Mouse (Mus musculus): ENCODE results near the gene Lpgat1.
A peak's percentile ranks its signal among the peaks of the same experiment; 100 is the strongest.

Lpgat1 gene

DNA sequence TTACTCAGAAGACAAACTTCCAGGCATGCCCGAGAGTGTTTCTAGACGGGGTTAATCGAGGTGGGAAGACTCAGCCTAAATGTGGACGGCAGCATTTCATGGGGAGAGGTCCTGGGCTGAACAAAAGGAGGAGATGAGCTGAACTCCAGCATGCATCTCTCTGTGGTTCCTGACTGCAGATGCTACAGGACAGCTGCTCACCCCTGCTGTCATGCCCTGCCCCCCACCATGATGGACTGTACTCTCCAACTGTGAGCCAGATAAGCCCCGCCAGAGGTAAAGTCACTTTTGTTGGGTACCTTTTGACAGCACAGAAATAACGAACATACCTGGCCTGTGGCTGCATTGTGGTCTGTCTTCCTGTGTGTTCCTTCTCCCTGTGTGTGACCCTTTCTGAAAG is 88.2 kb downstream of the Lpgat1 start:
- no peak for DNase-seq (ENCODE audit: low spot score in 2 of 2)

DNA sequence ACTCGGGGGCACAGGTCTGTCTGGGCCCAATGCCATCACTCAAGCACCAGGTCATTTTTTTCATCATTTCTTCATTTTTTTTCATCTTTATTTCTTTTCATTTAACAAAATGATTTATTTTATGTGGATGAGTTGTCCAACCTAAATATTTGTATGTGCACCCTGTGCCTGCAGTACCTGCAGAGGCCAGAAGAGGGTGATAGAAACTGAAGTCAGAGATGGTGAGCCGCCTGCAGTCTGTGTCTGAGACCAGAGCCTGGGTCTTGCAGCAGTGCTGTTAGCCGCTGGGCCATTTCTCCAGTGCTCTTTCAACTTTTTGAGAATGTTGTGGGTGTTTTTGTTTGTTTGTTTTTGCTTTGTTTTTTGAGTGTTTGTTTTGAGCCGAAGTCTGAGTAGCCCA is 89.1 kb downstream of the Lpgat1 start:
- DNase-seq (ENCODE audit: low spot score in 2 of 2) = no peak

- no peak for DNase-seq (ENCODE audit: low spot score in 2 of 2)
Measured at GRCm38 (mm10) chr1:191807979-191808378, 90.3 kb downstream of the Lpgat1 start.

DNA sequence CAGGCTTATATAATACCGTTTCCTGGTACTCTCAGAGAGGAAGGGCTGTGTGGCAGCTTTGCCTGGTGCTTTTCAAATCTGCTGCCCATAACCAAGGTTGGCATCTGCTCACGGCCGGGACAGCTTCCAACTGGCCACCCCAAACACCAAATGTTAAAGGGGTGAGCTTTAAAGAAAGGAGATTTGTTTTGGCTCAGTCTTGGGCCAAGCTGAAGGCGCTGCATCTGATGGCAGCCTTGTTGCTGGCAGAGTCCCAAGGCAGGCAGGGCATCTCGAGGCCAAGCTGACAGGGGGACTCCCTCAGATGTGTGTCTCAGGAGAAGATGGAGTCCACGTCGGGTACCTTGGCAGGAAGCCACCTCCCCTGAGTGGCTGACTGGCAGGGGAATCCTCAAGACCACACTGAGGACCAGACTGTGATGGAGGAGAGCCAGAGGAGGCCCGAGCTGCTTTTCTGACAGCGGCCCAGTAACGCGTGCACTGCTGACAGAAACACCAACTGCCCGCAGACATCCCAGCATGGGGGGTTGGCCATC is 91.1 kb downstream of the Lpgat1 start:
- DNase-seq (ENCODE audit: low spot score in 2 of 2) = peak; percentile 87 to 89

- DNase-seq (ENCODE audit: low spot score in 2 of 2) = no peak
Measured at GRCm38 (mm10) chr1:191811774-191812173, 94.1 kb downstream of the Lpgat1 start.

DNA sequence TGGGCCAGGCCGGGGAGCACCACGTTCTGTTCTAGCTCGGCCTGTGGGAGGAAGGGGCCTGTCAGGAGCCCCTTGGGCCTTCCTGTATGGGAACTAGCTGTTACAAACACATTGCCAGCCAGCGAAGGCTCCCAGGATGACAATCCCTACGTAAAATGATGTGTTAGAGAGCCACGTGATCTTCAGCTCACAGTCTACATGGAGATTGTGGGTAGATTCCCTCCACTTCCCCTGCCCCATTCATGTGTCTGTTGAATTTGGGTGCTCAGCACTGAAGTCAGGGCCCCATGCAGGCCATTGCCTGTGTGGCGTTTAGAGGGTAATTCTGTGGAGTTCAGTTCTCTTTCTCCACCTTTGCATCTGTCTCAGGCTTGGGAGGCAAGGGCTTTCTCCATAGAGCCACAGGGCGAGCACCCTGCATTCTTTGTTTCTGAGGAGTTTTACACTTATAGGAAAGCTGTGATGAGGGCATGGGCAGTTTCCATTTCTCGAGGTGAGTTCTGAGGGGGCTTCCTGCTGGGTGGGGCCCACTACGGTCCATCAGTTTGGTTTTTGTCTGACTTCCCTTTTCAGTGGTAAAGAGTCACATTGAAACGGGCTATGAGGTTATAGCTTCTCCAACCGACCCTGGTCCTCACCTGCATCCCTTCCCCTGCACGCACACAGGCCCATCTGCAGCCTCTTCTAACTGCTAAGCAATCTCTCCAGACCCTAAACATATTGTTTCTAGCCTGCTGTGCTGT is 95.5 kb downstream of the Lpgat1 start:
- DNase-seq (ENCODE audit: low spot score in 2 of 2) = no peak

DNA sequence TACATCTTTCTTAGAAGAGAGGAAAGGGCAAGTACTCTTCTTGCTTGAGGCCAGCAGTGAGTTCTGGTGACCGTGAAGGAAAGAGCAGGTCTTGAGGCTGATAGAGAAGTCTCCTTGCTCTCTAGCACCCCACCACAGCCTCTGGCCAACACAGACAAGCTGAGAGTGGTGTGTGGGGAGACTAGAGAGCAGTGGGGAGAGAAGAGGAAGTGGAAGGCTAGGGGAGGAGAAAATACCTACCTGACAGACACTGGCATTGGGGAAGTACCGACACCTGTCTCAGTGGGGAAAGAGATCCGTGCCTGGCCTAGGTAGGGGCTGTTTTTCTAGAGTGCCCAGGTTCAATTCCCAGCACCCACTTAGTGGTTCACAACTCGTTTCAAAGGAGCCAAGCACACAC is 96.6 kb downstream of the Lpgat1 start:
- DNase-seq (ENCODE audit: low spot score in 2 of 2) = no peak

GRCm38 (mm10) chr1:191814935-191815334 is 97.3 kb downstream of the Lpgat1 start:
- no peak for DNase-seq (ENCODE audit: low spot score in 2 of 2)

GRCm38 (mm10) chr1:191816596-191816995 is 99.0 kb downstream of the Lpgat1 start:
- no peak for DNase-seq (ENCODE audit: low spot score in 2 of 2)

DNA sequence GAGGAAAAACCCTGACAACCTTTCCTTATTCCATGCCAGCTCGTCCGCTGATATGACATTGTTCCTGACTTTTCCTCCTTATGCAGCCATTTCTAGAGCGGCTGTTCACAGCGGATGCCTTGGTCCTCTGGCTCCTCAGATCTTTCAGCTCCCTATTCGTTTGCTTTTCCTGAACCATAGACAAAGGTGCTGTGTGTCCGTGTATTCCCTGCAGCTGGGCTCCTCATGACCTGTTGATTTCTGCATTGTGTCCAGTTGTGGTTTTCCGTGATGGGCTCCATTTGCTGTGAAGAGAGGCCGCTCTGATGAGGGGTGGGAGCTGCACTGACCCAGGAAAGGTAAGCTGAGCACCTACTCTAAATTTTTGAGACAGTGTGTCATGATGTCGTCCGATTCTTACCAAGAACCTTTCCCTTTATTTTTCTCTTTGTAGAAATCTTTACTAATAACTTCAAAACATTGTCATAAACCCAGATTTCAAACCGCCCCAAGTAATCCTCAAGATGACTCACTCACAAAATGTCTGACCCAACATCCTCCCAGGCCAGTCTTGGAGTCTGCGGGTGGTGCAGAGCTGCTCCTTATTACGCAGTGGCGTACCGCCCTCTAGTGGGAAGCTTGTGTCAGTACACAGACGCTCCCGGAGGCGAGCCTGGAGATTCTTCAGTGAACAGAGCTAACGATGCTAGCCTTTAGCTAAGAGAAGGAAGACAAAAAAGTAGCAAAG is 99.9 kb downstream of the Lpgat1 start:
- DNase-seq (ENCODE audit: low spot score in 2 of 2) = peak; percentile 90 to 92

DNA sequence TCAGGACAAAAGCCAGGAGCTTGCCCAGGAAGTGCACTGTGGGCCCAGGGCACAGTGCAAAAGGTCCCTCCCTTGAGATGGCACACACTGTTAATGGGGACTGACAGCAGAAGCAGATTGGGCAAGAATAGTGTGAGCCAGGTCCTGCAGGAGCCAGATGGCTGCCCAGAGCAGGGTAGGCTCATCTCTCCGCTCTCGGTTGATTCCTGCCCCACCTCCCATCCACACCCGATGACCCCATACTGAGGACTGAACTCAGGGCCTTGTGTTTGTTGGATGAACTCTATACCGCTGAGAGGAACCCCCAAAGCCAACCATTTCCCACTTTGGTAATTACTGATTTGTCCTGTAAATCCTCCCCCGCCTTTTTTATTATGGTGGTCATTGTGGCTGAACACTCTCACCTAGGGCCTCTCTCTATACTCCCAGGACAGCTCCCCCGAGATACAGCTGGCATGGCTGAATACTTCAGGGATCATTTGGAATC is 100.6 kb downstream of the Lpgat1 start:
- DNase-seq (ENCODE audit: low spot score in 2 of 2) = no peak

- DNase-seq (ENCODE audit: low spot score in 2 of 2) = no peak
Measured at GRCm38 (mm10) chr1:191819026-191819425, 101.4 kb downstream of the Lpgat1 start.

DNA sequence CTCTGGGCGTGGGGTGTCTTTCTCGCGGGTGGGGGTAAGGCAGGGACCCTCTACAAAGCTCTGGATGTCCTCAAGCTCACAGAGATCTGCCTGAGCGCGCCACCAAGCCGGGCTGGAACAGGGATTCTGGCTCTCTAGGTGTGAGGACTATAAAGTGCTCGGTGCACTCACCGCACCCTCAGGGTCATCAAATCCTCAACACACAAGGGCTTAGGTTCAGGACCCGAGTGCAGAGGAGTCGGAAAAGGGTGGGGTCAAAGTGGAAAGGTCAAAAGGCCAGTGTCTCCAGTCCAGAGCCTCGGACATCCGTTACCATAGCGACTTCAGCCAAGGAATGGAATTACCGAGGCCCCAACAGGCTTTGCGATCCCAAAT is 103.3 kb downstream of the Lpgat1 start:
- DNase-seq (ENCODE audit: low spot score in 2 of 2) = no peak

- DNase-seq (ENCODE audit: low spot score in 2 of 2) = peak; percentile 99 to 100
Measured at GRCm38 (mm10) chr1:191821326-191822091, 103.9 kb downstream of the Lpgat1 start, which contains the start of gene Nek2. TSS of gene Nek2 (plus strand) at chr1:191821444.

- no peak for DNase-seq (ENCODE audit: low spot score in 2 of 2)
Measured at GRCm38 (mm10) chr1:191829124-191829523, 111.5 kb downstream of the Lpgat1 start.

GRCm38 (mm10) chr1:191833396-191833795 is 115.8 kb downstream of the Lpgat1 start:
- no peak for DNase-seq (ENCODE audit: low spot score in 2 of 2)

Measured in right cerebral cortex, postnatal 10 days (tissue).